Mouse (Mus musculus): ENCODE results near the gene Orai3. TPM values are rescaled to one million over a fixed set of nuclear protein-coding genes. Genes with fewer than 3 reads are reported as not detected.

Orai3 gene
- total and polyA plus RNA-seq, 2 experiments, result 10.2 to 21.1 TPM

DNA sequence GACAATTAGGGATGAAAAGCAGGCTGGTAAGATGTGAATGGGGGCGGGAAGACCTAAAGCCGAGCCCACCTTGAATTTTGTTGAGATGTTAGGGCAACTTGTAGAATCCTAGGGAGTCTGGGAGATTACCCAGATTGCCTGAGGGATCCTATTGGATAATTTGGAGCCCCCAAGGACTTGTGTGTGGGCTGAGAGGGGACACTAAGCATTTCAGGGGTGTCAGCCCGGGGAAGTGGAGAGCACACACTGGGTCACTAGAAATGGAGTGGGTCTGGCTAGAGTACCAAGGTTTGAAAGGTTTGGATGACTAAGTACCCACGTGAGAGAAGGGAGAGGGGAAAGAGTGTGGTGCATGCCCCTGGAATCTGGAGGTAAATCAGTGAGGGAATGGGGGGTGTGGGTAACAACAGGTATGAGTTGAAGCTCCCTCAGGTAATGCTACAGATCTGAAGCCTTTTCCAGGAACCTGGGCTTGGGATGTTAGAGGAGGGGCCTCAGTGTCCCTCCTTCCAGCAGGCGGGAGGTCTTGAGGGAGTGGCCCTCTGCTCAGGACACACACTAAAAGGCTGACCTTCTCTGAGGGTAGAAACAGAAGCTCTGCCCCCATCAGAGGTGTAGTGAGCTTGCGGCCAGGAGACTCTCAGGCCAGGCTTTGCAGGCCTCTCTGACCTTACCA lies 21.9 kb upstream of the Orai3 start:
- Histone ChIP-seq H3K36me3 (ENCODE audit: control insufficient read depth, insufficient read depth, low read length) (peaks cover 5% of the 10 kb centered on the region; the same call in 1 of the 2 replicates), H3K27ac (replicated peaks; ENCODE audit: insufficient read depth, low read depth, low read length) (no peak overlapping the region), H3K79me2 (ENCODE audit: control insufficient read depth, insufficient read depth, low read length) (no peaks in the 10 kb centered on the region), H3K9ac (ENCODE audit: low read depth, low read length) (no peak overlapping the region), H3K4me3 (ENCODE audit: insufficient read depth, low read depth, low read length) (no peak overlapping the region), H3K27me3 (ENCODE audit: control insufficient read depth, insufficient read depth, low read length) (no peaks in the 10 kb centered on the region), H3K4me1 (ENCODE audit: control insufficient read depth, insufficient read depth, low read length) (peaks cover 2% of the 10 kb centered on the region; the same call in 1 of the 2 replicates)
- TF ChIP-seq POLR2A (IDR thresholded peaks at IDR 0.05; ENCODE audit: extremely low read depth, insufficient read depth, low read length) (no peak), CTCF (IDR thresholded peaks at IDR 0.05; ENCODE audit: low read depth, low read length) (no peak)
- WGBS, result 89% methylated on average over 6 of the region's 6 CpGs
- no peak for DNase-seq (ENCODE audit: extremely low read depth, low read depth, low spot score)

DNA sequence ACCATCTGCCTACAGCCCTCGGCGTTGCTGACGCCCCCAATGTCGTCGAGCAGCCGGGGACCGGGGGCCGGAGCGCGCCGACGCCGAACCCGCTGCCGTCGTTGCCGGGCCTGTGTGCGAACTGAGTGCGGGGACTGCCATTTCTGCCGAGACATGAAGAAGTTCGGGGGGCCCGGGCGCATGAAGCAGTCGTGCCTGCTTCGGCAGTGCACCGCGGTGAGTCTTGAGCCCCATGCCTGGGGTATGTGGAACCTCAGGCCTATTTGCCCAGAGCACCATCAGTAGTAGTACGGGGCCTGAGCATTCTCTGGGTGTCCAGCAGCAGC lies 21.4 kb upstream of the Orai3 start:
- TF ChIP-seq POLR2A (IDR thresholded peaks at IDR 0.05; ENCODE audit: extremely low read depth, insufficient read depth, low read length) (no peak), CTCF (IDR thresholded peaks at IDR 0.05; ENCODE audit: low read depth, low read length) (no peak)
- Histone ChIP-seq H3K27me3 (ENCODE audit: control insufficient read depth, insufficient read depth, low read length) (no peaks in the 10 kb centered on the region), H3K4me1 (ENCODE audit: control insufficient read depth, insufficient read depth, low read length) (peaks cover 2% of the 10 kb centered on the region; the same call in 1 of the 2 replicates), H3K36me3 (ENCODE audit: control insufficient read depth, insufficient read depth, low read length) (peaks cover 7% of the 10 kb centered on the region; the same call in 1 of the 2 replicates), H3K4me3 (ENCODE audit: insufficient read depth, low read depth, low read length) (no peak overlapping the region), H3K79me2 (ENCODE audit: control insufficient read depth, insufficient read depth, low read length) (no peaks in the 10 kb centered on the region), H3K27ac (replicated peaks; ENCODE audit: insufficient read depth, low read depth, low read length) (no peak overlapping the region), H3K9ac (ENCODE audit: low read depth, low read length) (no peak overlapping the region)
- DNase-seq (ENCODE audit: extremely low read depth, low read depth, low spot score), result no peak
- WGBS, result 95% methylated on average over 28 of the region's 28 CpGs

DNA sequence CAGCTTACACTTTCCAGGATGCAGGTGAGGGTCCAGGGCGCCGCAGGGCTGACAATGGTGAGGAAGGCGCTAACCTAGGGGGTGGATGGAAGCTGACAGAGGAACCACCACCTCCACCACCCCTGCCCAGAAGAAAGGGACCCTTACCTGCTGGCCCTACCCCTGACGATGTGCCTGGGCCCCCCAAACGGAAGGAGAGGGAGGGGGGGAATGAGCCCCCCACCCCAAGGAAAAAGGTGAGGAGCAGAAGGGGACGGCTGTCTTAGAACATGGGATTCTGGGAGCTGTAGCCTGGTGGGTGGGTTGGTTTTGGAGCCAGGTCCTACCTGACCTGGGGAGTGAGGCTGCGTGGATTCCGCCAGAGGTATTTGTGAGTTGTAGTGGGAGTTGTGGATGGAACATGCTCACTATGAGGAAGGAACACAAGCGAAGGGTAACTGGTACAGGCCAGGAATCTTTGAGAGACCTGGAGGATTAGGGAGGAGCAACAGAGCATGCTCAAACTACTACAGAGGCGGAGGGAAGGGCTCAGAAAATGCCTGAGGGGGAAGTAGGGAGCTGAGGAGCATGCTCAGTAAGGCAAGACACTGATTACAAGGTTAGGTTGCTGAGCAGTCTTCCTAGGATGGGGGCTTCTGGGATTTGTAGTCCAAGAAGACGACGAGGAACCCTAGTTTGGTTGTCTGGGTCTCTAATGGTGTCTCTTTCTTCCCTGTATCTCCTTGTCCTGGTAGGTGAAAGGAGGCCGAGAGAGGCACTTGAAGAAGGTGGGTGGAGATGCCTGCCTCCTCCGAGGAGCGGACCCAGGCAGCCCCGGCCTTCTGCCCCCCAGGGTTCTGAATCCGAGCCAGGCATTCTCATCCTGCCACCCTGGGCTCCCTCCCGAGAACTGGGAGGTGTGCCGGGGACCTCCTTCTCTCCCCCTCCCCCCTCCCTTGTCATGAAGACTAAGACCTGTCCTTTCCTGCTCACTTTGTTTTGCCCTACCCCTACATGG lies 19.2 kb upstream of the Orai3 start:
- DNase-seq (ENCODE audit: extremely low read depth, low read depth, low spot score), result no peak
- peaks cover 7% of the 10 kb centered on the region; the same call in 1 of the 2 replicates for H3K36me3 ChIP-seq (ENCODE audit: control insufficient read depth, insufficient read depth, low read length)
- TF ChIP-seq POLR2A (IDR thresholded peaks at IDR 0.05; ENCODE audit: extremely low read depth, insufficient read depth, low read length), result no peak
- TF ChIP-seq CTCF (IDR thresholded peaks at IDR 0.05; ENCODE audit: low read depth, low read length), result no peak
- H3K4me3 ChIP-seq (ENCODE audit: insufficient read depth, low read depth, low read length), result no peak overlapping the region
- H3K4me1 ChIP-seq (ENCODE audit: control insufficient read depth, insufficient read depth, low read length), result no peaks in the 10 kb centered on the region
- no peaks in the 10 kb centered on the region for H3K79me2 ChIP-seq (ENCODE audit: control insufficient read depth, insufficient read depth, low read length)
- H3K9ac ChIP-seq (ENCODE audit: low read depth, low read length), result no peak overlapping the region
- no peak overlapping the region for H3K27ac ChIP-seq (replicated peaks; ENCODE audit: insufficient read depth, low read depth, low read length)
- H3K27me3 ChIP-seq (ENCODE audit: control insufficient read depth, insufficient read depth, low read length), result no peaks in the 10 kb centered on the region
- 94% methylated on average over 19 of the region's 19 CpGs for WGBS

DNA sequence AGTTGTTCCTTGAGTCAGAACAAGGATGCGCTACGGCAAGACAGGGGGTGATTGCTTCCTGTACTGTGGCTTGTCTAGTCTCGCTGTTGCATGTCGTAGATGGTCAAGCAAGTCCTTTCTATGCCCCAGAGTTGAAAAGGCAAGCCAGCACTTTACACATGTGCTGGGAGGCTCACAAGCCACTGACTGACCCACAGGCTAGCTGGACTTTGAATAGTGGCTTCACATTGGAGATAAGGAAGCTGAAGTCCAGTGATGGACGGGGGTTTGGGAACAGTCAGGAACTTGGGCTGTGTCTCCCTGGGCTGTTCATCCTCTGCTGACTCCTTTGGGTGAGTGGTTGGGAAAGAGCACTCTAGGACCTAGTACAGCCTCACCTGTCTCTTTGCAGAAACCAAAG lies 18.0 kb upstream of the Orai3 start:
- H3K27me3 ChIP-seq (ENCODE audit: control insufficient read depth, insufficient read depth, low read length), result no peaks in the 10 kb centered on the region
- no peaks in the 10 kb centered on the region for H3K4me1 ChIP-seq (ENCODE audit: control insufficient read depth, insufficient read depth, low read length)
- no peak for DNase-seq (ENCODE audit: extremely low read depth, low read depth, low spot score)
- WGBS, result 94% methylated on average over 5 of the region's 5 CpGs
- TF ChIP-seq CTCF (IDR thresholded peaks at IDR 0.05; ENCODE audit: low read depth, low read length), result no peak
- TF ChIP-seq POLR2A (IDR thresholded peaks at IDR 0.05; ENCODE audit: extremely low read depth, insufficient read depth, low read length), result no peak
- no peak overlapping the region for H3K4me3 ChIP-seq (ENCODE audit: insufficient read depth, low read depth, low read length)
- no peak overlapping the region for H3K27ac ChIP-seq (replicated peaks; ENCODE audit: insufficient read depth, low read depth, low read length)
- peaks cover 7% of the 10 kb centered on the region; the same call in 1 of the 2 replicates for H3K36me3 ChIP-seq (ENCODE audit: control insufficient read depth, insufficient read depth, low read length)
- H3K9ac ChIP-seq (ENCODE audit: low read depth, low read length), result no peak overlapping the region
- no peaks in the 10 kb centered on the region for H3K79me2 ChIP-seq (ENCODE audit: control insufficient read depth, insufficient read depth, low read length)

DNA sequence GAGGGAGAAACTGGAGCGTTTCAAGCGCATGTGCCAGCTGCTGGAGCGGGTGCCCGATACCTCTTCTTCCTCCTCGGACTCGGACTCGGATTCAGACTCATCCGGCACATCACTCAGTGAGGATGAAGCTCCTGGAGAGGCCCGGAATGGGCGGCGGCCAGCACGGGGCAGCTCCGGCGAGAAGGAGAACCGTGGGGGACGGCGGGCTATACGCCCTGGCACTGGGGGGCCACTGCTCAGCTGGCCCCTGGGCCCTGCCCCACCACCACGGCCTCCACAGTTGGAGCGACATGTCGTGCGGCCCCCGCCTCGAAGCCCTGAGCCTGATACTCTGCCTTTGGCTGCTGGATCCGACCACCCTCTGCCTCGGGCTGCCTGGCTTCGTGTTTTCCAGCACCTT lies 17.5 kb upstream of the Orai3 start:
- H3K27me3 ChIP-seq (ENCODE audit: control insufficient read depth, insufficient read depth, low read length), result no peaks in the 10 kb centered on the region
- WGBS, result 97% methylated on average over 27 of the region's 27 CpGs
- no peak overlapping the region for H3K27ac ChIP-seq (replicated peaks; ENCODE audit: insufficient read depth, low read depth, low read length)
- H3K36me3 ChIP-seq (ENCODE audit: control insufficient read depth, insufficient read depth, low read length), result peaks cover 7% of the 10 kb centered on the region; the same call in 1 of the 2 replicates
- DNase-seq (ENCODE audit: extremely low read depth, low read depth, low spot score), result no peak
- H3K9ac ChIP-seq (ENCODE audit: low read depth, low read length), result no peak overlapping the region
- H3K4me3 ChIP-seq (ENCODE audit: insufficient read depth, low read depth, low read length), result no peak overlapping the region
- H3K4me1 ChIP-seq (ENCODE audit: control insufficient read depth, insufficient read depth, low read length), result no peaks in the 10 kb centered on the region
- H3K79me2 ChIP-seq (ENCODE audit: control insufficient read depth, insufficient read depth, low read length), result no peaks in the 10 kb centered on the region
- TF ChIP-seq POLR2A (IDR thresholded peaks at IDR 0.05; ENCODE audit: extremely low read depth, insufficient read depth, low read length) (no peak), CTCF (IDR thresholded peaks at IDR 0.05; ENCODE audit: low read depth, low read length) (no peak)
